Mouse (Mus musculus) megakaryocyte progenitor cell, adult 5-6 weeks (primary cell): Measurements from ENCODE around the gene Gdf15. TPM values are rescaled to one million over a fixed set of nuclear protein-coding genes. Genes with fewer than 3 reads are reported as not detected.

Experiments used
- ATAC-seq: replicated peaks from 2 replicates; pipeline ENCODE4 v1.8.0; 2016; ENCODE audit warnings: mild to moderate bottlenecking, moderate TSS enrichment, inconsistent platforms; ENCODE audit not compliant: poor library complexity
- total RNA-seq, 2 experiments: library from RNA; stranded (forward) in 1 of 2; stranded (reverse) in 1 of 2; fragments of 157-497, 149-512 nt in 1 of 2; fragments of 200-1000 nt in 1 of 2; gene quantifications; 2 replicates each; pipeline versions ENCODE4 v1.2.3 to v1.2.4; 2015 to 2017

The Gdf15 gene
- total RNA-seq, 2 experiments from 2014 or later = not detected

GRCm38 (mm10) chr8:70607898-70608748 is 24.1 kb downstream of the Gdf15 start:
- peak; percentile 5 for ATAC-seq

- ATAC-seq = no peak
Observed at GRCm38 (mm10) chr8:70607603-70607897, 24.7 kb downstream of the Gdf15 start.

DNA sequence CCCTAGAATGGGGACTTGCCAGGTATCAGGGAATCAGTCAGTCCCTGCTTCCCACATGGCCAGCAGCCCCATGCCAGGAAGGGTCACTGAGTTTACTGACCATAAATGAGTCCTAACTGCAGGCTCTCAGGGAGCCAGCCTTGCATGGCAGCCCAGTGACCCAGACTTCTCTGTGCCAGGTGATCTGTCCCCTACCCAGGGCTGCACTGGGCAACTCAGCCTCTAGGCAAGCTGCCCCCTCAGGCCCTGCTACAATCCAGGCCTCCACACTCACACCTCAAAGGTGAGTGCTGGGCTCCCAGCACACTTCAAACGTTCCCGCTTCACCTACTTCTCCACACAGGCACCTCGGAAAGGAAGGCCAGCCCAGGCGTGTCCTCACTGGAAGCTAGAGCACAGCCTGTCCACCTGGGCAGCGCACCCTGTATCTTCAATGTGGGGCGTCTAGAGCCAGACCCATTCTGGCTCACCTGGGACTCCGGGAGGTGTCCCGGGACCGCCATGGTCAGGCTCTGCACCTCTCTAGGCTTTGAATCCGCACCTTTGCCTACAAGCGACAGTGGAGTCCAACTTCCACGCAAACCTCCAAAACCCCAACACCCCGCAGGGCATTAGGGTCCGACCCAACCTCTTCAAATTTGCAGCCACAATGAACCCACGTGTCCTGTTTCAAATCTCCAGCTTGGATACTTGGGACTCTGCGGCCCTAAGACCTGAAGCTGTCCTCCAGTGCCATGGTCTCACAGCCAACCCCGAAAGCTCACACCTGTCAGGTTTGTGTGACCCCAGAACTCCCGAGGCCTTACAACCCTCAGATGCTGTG is 25.3 kb downstream of the Gdf15 start:
- no peak for ATAC-seq

DNA sequence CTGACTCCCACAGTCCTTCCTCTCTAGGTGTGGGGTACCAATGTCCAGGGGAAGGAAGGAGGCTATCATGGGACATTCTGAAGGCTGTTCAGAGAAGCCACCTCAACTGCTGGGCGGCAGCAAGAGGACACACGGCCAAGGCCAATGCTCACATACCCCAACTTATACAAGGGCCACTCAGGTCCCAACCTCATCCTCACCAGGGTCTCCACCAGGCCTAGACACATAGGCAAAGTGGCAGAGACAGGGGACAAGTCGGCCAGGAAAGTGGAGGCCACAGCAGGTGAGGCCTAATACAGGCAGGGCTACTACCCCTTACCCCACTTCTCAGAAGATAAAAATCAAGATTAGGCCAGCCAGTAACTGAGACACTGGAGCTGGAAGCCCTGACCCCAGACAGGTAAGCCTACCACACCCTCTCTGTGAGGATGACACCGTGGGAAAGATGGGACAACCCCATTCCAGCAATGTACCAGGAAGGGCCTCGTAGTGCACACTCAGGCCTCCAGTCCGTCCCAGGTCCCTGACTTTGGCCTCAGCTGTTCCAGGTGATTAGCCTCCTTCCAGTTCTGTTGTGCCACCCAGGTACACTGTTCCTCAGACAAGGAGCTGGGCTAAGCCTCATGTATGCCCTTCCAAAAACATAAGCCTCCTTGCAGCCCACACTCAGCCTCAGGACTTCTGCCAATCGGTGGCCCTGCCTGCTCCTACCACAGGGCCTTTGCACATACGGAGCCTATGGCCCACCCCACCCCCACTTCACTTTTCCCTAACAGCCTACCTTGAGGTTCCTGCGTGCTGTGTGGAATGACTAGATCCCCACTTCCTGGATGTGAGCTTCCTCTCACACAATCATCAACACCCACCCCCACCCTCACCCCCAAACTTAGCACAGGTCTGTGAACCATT is 26.1 kb downstream of the Gdf15 start:
- no peak for ATAC-seq

GRCm38 (mm10) chr8:70604558-70604957 is 27.7 kb downstream of the Gdf15 start:
- no peak for ATAC-seq

- ATAC-seq = no peak
Observed at GRCm38 (mm10) chr8:70602139-70602811, 30.0 kb downstream of the Gdf15 start.

- peak; percentile 85 for ATAC-seq
Observed at GRCm38 (mm10) chr8:70601271-70601649, 31.0 kb downstream of the Gdf15 start.

DNA sequence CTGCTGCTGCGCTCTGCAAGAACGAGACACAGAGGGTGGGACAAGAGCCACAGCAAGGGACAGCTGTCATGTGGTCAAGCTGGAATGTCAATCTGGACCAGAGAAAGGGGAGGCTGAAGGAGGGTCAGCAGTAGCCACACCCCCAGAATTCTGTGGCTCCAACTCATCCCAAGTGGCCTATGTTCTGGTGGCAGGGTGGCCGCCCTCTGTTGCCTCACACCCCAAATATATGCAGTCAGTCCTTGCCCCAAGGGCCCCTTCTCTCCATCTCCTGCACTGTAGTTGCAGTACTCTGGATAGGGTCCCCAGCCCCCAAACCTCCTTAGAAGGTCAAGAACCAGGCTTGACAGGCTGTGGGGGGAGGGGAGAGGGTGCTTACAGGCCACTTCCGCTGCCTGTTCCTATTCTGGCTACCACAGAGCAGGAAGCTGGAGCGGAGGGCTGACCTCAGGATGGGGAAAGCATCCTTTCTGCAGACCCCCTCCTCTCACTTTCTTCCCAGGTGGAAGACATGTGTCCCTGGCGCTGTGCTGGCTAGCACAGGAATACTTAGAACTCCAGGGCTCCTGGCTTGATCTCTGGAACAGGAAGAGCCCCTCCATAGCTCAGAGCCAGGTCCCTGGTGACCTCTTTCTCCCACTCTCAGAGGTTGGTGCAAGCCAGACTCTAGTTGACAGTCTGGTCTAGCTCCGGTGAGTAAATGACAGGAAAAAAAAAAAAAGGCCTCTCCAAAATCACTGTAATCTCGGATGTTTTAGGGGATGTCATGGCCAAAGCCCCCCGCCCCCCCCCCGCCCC is 31.6 kb downstream of the Gdf15 start:
- peak; percentile 10; the same call in 1 of the 2 replicates for ATAC-seq

DNA sequence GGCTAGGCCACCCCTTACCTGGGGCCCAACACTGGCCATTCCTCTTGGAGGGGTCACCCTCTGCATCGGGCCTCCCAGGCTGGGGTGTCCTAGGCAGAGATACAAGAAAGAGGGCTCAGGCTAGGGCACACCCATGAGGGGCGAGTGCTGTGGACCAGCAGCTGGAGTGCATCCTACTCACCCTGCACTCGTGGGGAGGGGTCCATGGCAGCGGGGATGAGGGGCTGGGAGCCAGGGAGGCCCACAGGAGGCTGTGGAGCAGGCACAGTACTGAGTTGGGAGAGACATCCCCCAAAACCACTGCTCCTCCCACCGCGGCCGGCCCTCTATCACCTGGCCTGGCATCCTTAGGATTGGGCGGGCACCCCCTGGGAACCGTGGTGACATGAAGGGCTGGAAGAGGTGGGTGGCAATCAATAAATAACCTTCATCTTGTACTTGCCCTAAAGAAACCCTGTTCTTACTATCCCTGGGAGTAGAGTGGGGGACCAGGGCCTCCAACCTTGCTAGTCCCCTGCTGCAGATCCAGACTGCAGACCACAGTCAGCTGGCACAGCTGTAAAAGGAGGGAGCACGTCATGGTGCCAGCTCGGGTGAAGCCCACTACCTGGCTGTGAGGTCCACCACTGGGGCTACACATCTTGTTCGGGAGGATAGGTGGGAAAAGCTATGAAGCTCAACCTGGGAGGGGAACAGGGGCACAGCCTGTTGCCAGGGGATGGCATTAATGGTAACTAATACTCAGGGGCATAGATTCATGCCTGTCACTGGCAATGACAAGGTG is 32.6 kb downstream of the Gdf15 start:
- no peak for ATAC-seq

- ATAC-seq = no peak
Observed at GRCm38 (mm10) chr8:70598722-70599121, 33.5 kb downstream of the Gdf15 start.

- no peak for ATAC-seq
Observed at GRCm38 (mm10) chr8:70598283-70598682, 34.0 kb downstream of the Gdf15 start.

- no peak for ATAC-seq
Observed at GRCm38 (mm10) chr8:70597417-70598272, 34.6 kb downstream of the Gdf15 start.

DNA sequence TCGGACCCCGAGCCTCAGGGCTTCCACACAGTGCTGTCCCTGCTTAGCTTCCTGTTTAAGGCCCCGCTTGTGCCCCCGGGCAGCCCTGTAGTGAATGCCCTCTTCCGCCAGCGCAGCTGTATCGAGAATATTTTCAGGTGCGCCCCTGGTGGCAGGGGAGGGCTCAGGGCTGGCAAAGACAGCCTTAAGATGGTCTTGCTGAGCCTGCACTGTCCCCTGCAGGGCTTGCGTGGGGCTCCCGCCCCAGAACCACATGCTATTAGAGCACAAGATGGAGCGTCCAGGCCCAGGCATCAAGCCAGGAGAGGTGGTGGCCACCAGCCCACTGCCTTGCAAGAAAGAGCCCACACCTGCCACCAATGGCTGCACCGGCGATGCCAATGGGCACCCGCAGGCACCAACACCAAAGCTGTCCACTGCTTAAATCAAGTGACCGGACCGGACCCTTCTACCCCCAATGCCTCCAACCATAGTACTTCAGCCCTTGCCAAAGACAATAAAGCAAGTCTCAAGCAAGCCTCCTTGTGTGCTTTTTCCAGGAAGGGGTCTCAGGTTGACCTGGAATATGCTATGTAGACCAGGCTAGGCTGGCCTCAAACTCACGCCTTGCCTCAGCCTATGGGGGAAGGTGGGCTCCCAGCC is 35.4 kb downstream of the Gdf15 start:
- no peak for ATAC-seq

GRCm38 (mm10) chr8:70596216-70596615 is 36.0 kb downstream of the Gdf15 start:
- ATAC-seq = no peak

DNA sequence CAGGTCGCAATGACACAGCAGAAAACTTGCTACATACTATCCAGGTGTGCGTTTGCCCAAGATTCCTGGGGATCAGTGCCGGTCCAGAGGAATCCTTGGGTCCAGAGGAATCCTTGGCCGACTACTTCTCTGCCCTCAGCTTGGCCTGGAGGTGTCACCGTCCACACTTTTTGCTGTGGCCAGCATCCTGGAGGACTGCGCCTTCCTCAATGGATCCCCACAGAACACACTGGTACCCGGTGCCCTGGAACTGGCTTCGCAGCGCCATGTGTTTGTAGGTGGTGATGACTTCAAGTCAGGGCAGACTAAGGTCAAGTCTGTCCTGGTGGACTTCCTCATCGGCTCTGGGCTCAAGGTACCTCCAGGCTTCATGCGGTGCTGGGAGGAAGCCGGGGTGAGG is 36.4 kb downstream of the Gdf15 start:
- ATAC-seq = no peak

DNA sequence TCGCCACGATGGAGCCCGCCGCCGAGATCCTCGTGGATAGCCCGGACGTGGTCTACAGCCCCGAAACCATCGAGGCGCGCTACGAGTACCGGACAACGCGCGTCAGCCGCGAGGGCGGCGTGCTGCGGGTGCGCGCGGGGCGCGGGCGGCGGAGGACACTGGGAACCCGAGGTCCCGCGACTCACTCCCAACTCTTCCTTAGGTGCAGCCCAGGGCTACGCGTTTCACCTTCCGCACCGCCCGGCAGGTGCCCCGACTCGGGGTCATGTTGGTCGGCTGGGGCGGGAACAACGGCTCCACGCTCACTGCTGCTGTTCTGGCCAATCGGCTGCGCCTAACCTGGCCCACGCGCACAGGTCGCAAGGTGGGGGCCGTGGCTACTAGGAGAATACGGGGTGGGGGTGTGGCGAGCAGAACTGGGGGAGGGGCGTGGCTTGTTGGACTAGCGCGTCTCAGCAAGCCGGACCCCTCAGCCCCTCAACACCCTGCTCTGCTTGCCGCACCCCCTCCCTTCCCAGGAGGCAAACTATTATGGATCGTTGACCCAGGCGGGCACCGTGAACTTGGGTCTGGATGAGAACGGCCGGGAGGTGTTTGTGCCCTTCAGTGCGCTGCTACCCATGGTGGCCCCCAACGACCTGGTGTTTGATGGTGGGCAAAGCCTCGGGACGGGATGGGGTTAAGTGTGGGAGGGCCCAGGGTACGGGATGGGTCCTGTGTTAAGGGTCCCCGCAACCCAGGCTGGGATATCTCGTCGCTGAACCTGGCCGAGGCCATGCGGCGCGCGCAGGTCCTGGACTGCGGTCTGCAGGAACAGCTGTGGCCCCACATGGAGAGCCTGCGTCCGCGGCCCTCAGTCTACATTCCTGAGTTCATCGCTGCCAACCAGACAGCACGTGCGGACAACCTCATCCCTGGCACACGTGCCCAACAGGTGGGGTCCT is 37.4 kb downstream of the Gdf15 start:
- ATAC-seq = peak; percentile 9; the same call in 1 of the 2 replicates
